Mouse (Mus musculus) layer of hippocampus, adult 9-10 months (tissue): ENCODE data around the gene Pbx4.

ENCODE experiments used
- DNase-seq: peaks from one replicate; pipeline ENCODE4 v3.0.0; 2022; ENCODE audit warnings: low spot score

Gene Pbx4

DNA sequence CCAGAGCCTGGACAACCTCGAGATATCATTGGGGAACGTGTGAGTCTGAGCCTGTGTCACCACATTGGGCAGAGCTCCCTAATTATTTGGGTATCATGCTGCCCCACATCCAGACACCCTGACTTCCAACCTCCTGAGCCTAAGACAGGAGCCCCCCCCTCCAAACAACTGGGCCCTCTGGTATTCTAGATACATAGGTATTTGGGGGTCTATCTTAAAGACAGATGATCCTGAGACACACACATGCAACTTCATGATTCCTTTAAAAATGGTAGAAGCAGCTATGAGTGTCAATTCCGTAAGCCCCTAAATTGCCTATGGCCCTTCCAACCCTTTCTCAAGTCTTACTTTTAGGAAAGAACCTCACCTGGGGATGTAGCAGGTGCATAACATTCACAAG, 22.5 kb upstream of the Pbx4 start:
- no peak for DNase-seq

DNA sequence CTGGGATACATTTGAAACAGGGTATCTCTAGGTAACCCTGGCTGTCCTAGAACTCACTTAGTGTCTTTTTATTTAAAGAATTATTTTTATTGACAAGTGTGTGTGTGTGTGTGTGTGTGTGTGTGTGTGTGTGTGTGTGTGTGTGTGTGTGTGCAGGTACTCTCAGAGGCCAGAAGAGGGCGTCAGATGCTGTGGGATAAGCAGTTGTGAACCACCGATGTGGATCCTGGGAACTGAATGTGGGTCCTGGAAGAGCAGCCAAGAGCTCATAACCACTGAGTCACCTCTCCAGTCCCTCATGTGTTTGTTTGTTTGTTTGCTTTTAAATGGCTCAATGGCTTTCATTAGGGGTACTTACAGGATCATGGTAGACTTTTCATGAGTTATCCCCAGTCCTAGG, 17.4 kb upstream of the Pbx4 start:
- DNase-seq: no peak

DNA sequence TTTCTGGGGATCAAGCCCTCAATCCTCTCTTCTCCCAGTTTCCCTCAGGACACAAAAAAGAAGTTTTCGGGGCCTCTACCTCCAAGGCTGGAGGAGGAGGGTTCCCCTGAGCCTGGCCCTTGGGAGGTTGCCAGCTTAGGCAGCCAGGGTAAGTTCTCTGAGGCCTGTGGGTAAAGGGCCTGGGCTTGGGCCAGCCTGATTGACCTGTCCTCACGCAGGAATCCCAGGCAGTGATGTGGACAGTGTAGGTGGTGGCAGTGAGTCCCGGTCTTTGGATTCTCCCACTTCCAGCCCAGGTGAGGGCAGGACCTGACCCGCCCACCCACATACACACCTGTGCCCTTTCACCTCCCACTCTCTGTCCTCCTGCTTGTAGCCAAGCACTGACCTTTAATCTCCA, 16.9 kb upstream of the Pbx4 start:
- DNase-seq: no peak

DNA sequence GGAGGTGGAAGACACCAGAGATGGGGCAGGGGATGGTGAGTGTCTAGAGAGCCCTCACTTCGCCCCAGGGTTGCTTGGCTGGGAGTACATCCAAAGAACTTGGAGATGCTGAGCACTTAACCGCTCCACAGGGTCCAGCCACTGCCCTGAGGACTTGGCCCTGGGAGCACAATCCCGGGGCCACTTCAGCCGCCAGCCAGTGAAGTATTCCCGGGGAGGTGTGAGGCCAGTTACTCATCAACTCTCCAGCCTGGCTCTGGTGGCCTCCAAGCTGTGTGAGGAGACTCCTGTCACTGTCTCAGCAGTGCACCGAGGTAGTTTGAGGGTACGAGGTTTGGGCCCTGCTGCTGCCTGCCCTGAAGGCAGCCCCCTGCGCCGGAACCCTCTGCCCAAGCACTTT, 11.8 kb upstream of the Pbx4 start:
- DNase-seq: no peak

DNA sequence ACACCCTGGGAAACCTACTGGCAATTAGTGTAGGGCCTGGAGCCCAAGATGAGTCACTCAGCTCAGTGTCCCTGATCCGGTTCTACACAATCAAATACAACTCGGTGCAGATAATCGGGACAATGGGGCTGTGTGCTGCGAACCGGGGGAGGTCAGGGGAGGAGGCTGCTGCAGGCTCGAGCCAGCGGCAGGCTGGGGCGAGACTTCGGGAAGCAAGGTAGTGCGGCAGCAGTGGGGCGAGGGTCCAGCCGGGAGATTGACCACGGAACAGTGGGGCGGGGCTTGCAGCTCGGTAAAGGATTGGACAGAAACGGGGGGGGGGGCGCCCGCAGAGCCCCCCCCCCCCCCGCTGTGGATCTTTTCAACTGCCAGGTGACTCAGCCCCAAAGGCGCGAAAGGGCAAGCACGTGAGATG, 10.3 kb upstream of the Pbx4 start:
- no peak for DNase-seq

DNA sequence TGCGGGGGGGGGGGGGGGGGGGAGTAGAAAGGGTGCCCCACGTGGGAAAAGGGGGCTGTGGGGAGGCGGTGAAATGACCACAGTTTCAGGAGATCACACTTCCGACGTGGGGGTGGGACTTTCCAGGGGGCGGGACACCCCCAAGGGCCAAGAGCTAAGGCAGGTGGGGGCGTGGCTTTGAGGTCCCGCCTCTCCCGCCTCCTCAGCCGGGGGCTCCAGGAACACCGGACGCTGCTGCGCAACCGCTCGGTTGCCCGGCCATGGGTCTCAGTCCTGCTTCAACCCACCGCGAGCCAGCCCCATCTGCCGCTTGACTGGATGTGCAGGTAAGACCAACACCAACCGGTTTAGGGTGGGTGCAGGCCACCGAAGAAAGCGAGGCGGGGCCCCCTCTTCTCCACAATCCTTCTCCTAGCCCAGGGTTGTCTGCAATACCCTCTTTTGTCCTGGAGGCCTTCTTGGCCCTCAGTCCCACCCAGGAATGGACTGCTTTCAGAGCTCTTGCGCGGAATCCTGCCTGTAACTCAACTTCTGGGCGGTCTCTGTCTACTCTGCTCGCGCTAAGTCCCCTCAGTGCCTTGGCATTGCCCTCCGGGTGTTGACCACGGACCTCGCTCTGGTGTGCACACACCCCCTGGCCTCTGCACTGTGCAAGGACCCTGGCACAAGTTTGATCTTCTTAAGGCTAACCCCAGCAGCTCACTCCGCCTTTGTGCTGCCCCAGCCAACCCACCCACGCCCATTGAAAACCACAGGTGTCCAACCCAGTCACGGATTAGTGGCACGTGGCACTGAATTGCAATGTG, 9.7 kb upstream of the Pbx4 start, which contains the start of gene Lpar2:
Gene Lpar2, plus strand, starts transcription at position 44 of the 806 bp plus-strand sequence.
- no peak for DNase-seq

DNA sequence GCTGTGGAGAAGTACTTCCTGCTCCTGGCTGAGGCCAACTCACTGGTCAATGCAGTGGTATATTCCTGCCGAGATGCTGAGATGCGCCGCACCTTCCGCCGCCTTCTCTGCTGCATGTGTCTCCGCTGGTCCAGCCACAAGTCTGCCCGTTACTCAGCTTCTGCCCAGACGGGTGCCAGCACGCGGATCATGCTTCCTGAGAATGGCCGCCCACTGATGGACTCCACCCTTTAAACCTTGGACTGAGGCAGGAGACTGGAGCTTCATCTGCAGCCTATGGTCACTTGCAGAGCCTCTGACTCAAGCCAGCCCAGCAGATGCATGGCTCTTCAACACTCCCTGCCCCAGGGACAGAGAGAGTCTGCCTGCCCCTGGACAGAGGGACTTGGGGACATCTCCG, 5.9 kb upstream of the Pbx4 start:
- no peak for DNase-seq

DNA sequence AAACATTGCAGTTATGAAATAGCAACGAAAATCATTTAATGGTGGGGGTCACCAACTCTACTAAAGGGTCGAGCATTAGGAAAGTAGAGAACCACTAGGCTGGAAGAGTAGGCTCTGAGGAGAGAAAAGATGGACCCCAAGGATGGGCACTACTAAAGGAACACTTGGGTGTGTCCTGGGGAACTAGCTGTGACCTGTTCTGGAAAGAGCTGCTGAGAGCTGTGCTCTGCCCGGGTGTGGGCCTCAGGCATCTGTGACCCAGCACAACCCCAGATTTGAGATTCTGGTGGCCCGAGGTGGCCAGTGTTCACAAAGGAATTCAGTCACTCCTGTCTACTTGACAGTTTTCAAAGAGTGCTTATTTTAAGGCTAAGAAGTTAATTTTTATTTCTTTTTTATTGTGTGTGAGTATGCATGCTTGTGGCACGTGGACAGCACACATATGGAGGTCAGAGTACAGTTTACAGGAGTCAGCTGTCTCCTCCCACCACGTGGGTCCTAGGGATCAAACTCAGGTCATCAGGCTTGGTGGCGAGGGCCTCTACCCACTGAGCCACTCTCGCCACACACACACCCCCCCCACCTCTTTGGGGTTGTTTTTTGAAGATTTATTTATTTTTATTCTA, 4.9 kb downstream of the Pbx4 start:
- no peak for DNase-seq

DNA sequence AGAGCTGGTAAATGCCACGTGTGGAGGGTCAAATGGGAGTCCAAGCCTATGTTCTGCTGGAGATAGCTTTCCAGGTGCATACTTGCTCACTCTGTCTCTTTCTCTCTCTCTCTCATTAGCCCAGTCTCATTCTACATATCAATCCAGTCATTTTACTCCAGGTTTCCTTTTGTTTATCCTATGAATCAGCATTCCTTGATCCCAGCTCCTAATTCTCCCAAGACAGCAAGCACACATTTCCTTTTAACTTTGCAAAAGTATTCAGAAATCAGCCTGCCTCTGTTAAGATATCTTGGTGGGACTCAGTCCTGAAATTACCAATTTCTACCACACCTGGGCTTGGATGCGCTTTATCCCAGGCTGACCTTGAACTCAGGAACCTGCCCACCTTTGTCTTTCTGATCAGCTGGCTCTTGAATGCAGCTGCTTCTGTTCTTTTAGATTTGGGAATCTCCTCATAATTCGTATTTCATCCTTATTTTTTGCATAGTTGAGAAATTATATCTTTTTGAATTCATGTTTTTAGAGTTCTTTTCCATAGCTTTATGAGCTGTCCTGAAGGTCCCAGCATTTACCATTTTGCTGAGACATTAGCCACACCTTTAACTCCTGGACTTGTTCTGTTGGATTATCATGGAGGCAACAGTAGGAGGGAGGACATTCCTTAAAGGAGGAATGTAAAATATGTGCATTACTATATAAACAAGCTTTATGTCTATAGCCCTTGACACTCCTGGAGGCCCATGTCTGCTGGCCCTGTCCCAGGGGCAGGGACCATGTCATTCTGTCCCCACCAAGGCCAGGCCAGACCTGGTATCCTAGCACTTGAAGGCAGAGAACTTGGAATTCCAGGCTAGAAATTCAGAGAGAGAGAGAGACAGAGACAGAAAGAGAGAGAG, 15.1 kb downstream of the Pbx4 start:
- DNase-seq: no peak

DNA sequence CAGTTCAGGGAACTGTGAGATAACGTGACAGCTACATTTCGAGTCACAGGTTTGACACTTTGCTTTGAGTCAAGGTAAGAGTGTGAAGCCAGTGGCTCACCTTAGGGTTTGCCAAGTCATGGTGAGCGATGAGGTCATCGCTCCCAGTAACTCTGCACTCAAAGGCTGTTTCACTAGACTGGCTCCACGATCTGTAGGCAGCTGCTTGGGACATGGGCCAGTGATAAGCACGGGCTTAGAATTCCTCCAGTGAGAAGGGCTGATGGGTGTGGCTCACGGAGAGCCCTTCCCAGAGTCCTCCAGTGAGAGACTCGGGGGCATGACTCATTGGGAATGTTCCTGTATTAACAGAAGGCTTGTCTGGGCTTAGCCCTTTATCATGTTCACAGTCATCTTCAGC, 16.7 kb downstream of the Pbx4 start:
- DNase-seq: no peak

DNA sequence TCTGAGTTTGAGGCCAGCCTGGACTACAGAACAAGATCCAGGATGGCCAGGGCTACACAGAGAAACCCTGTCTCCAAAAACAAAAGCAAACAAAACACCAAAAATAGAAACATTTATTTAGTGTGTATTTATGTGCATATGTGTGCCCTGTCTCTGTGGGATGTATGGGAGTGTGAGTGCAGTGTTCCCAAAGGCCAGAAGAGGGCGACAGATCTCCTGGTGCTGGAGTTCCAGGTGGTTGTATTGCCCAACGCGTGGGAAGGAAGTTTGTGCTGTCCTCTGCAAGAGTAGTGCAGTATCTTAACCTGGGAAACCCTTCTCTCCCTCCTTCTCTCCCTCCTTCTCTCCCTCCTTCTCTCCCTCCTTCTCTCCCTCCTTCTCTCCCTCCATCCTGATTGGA, 17.6 kb downstream of the Pbx4 start:
- no peak for DNase-seq

DNA sequence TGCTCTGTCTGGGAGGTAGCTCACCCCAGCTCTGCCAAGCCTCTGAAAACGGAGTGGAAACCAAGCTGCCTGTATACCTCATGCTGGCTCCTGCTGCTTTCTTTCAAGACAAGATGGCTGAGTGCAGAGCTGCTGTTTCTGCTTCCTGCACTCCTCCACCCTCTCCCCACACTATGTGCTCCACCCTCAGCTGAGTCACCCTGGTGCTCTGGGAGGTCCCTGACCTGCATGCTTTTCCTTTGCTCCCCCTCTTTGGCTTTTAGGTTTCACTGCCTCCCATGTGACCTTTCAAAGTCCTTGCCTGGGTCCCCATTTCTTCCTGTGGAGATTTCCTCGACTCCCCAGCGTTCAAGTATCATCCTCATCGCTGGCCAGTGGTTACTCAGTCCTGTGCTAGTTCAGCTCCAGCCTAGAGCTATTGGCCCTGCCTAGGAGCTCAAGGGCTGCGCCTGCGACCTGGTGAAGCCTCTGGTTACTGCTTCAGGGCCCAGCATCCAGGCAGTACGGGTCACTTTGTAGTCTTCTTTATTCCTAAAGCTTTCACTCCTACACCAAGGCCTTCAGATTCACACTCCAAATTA, 18.7 kb downstream of the Pbx4 start:
- no peak for DNase-seq

DNA sequence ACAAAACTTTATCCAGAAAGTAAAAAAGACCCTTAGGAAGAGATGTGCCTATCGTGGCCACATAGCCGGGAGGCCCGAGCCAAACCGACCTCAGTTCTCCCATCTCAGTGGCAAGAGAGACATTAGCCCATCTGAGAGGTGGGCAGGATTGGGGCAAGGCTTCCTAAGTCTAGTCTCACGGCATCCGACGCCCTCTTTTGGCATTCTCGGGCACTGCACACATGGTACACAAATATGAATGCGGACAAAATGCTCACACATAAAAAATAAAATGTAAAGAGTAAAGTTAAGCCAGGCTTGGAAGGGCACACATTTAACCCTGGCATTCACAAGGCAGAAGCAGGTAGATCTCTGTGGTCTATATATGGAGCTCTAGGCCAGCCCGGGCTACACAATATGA, 21.6 kb downstream of the Pbx4 start:
- DNase-seq: no peak

DNA sequence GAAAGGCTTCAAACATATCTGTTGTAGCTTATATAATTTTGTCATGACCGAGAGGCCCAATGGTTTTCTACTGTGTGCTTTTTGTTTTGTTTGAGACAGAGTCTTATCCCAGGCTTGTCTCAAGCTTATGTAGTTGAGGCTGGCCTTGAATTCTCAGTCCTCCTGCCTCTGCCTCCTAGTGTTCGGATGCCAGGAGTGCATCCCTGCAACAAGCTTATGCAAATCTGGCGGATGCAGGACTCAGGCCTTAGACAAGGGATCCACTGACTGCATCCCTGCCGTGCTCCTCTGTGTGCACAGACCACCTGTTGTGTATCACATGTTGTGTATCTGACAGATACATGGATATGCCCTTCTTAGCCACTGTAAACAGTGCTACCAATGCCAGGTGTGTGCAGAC, 28.5 kb downstream of the Pbx4 start:
- no peak for DNase-seq

DNA sequence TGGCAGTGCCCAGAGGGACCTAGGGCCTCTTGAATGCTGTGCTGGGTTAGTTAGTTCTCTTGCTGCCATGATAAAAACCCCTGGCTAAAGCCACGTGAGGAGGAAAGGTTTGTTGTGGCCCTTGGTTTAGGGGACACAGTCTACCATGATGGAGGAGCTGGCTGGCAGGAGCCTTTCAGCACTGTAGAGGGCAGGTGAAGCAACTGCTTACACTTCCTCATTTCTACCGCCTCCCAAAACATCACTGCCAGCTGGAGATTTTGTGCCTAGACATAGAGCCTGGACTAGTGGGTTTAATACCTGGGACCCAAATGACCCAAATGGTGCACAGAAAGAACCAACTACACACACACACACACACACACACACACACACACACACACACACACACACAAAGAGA, 29.0 kb downstream of the Pbx4 start:
- no peak for DNase-seq

DNA sequence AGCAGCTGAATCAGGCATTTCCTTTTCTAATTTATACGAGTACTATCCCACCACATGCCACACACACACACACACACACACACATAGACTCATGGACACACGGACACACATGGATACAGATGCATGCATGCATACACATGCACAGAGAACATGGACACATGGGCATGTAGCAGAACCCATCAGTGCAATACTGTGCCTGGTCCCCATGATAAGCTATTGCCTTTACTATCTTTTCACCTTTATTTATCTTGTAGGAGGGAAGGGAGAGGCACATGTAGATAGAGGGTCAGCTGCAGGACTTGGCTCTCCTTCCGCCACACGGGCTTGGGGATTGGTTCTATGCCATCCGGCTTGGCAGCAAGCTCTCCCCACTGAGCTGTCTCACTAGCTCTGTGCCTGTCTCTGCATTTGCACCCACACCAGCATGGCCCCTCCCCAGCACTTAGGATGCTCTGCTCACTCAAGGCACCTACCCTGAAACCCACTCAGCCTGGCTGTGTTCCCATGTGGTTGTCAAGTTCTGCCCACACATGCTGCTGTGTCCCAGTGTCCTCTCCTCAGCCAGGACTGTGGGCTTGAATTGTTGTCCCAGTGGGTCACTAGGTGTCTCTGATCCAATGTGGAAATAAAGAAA, 31.2 kb downstream of the Pbx4 start:
- no peak for DNase-seq

DNA sequence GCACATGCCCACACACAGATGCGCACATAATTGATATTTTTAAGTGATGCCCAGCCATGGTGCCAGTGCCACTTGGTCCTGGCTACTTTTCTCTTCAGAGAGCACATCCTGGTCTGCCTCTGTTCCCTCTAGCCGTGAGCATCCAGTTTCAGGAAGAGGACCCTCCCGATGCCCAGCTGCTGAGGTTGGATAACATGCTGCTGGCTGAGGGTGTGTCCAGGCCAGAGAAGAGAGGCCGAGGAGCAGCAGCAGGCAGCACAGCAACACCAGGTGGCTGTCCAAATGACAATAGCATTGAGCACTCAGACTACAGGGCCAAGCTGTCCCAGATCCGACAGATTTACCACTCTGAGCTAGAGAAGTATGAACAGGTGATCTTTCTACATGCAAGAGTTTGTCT, 31.9 kb downstream of the Pbx4 start:
- no peak for DNase-seq

DNA sequence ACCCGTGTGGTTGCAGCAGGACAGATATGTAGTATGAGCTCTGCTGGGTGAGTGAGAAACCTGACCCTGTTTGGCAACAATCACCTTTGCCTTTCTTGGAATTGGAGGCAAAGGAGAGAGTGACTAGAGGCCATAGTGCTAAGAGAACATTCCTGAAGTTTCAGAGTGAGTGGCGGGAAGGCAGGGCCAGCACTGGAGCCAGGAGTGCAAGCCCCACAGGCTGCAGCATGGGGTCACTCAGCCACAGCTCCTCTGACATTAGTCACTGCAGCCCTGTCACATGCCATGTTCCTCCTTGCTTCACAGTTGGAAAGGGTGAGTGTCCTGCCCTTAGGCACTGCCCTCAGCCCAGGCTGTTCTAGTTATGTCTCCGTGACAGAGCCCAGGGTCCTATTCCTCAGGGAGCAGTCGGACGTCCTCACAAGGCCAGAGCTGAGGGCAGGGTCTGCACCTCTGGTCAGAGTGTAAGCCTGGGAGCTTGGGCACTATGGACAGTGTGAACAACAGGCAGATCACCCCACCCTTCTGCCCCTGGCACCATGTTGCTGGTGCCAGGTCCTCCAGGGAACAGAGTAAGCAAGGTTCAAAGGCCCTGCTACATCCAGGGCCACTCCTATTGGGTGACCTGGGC, 35.5 kb downstream of the Pbx4 start:
- no peak for DNase-seq

DNA sequence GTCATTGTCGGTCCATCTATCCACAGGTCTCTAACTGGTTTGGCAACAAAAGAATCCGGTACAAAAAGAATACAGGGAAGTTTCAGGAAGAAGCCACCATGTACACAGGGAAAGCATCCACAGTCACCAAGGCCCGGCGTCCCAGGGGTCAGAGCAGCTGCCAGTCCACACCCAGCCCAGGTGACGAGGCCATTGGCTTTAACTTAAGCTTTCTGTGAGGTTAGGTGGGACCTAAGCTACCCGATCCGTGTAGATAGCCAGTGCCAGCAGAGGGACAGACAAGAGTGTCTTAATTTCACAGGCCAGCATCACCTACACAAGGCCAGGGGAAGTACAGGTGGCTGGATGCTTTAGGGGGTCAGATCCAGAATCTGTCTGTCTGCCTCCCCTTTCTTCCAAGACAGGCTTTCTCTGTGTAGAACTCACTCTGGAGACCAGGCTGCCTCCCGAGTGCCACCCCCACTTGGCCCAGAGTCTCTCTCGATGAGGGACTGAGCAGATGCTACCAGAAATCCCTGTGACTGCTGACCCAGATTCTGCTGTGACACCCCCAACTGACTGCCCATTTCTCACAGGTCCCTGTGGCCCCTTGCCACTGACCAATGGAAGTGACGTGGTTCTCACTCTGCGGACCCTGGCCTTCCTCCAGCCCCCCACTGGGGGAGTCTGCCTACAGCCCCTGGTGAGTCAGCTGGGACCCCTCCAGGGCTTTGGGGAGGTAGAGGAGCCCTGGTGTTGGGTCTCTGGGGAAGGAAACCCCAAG, 37.9 kb downstream of the Pbx4 start:
- DNase-seq: no peak

DNA sequence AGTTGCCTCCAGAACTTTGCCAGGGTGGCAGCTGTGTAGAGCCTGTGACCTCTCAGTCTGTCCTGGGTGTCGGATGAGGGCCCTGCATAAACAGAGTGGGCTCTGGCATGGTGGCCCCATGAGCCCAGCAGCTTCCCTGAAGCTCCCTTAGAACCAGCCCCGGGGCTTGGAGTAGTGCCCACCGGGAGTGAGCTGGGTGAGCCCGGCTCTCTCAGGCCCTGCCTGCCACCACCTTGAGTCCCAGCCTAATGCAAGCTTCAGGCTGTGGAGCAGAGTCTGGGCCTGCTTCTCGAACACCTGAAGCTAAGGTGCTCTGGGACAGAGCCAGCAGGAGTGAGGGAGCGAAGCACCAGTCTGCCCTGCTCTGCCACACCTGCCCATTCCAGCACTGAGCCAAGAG, 38.6 kb downstream of the Pbx4 start:
- DNase-seq: no peak

DNA sequence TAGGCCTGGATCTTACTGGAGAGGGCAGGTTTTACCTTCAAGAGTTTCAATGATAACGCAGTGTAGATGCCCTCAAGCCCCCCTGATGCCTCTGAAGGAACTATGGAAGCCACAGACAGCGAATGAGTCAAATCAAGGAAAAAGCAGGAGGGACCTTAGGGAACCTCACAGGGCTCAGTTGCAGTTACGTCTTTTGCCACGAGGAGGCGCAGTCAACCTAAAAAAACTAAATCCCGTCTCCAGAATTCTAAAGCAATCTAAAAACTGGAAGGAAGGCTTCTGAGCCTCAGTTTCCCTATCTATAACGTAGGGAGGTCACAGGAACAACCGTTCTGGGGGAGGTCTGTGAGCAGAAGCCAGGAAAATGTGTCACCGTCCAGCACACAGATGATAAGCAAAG, 41.9 kb downstream of the Pbx4 start:
- DNase-seq: peak; percentile 47
